Mouse (Mus musculus) testis, adult 2 months (tissue): ENCODE measurements around the gene Arhgef39.

Experiments
- CTCF ChIP-seq: fragments of 200-500 bp; IDR thresholded peaks from 2 replicates; pipeline ENCODE4 v1.5.1; 2012; ENCODE audit warnings: low read depth, mild to moderate bottlenecking, inconsistent platforms, low read length, moderate library complexity; ENCODE audit not compliant: control insufficient read depth, insufficient read depth, insufficient replicate concordance
- POLR2A ChIP-seq: fragments of 200-500 bp; IDR thresholded peaks from 2 replicates; pipeline ENCODE4 v1.6.1; 2012; ENCODE audit warnings: low read depth, mild to moderate bottlenecking, inconsistent platforms, low read length, moderate library complexity; ENCODE audit not compliant: control insufficient read depth

DNA sequence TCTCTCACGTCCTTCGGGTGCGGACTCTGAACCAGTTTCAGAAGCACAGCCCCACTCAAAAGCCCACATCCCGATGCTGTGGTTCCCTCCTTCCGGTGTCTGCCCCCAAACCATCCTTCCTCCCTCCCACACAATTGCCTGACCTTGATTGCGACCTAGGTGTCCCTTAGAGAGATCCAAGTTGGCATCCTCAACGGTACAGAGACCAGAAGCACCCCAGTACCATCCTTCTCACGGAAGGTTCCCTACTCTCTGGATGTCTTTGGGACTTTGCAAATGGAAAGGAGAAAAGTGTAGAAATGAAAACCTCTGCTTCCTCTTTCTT is 21.0 kb downstream of the Arhgef39 start:
- no peak for TF ChIP-seq CTCF
- no peak for TF ChIP-seq POLR2A
